Comparison of ENCODE assay signal across 15 mouse cellular contexts in the genomic region with DNA sequence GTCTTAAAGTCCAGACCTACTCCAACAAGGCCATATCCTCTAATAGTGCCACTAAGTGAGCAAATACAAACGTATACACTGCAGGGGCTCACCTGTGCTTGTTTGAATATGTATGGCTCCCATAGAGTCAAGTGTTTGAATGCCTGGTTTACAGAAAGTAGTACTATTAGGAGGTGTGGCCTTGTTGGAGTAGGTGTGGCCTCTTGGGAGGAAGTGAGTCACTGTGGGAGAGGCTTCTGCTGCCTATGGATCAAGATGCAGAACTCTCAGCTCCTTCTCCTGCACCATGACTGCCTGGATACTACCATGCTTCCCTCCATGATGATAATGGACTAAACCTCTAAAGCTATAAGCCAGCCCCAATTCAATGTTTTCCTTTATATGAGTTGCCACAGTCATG. TPM values are rescaled to one million over a fixed set of nuclear protein-coding genes. Genes with fewer than 3 reads are reported as not detected.
"Had no signal": no experiment of that assay in that cellular context is flagged by ENCODE, and none has a peak within 500 bp of the region (broad histone marks: within the 10 kb centered on the region; RNA-seq: fewer than 3 reads in every experiment).

No protein-coding gene starts in this region.

- H3K36me3 ChIP-seq: limb, embryonic 12.5 days; liver, embryonic 15.5 days; midbrain, embryonic 13.5 days had no signal

- H3K4me2 ChIP-seq: limb, embryonic 12.5 days; liver, embryonic 15.5 days; midbrain, embryonic 13.5 days had no signal

- H3K9ac ChIP-seq: limb, embryonic 12.5 days; liver, embryonic 15.5 days; midbrain, embryonic 13.5 days had no signal

- DNase-seq: kidney, adult 2 months; kidney, postnatal 25 days; liver; lung, adult 2 months; lung, postnatal 10 days; right cerebral cortex, postnatal 14 days; thymus, adult 18-20 months; thymus, postnatal 25 days had no signal

- H3K27me3 ChIP-seq: limb, embryonic 12.5 days; liver, embryonic 15.5 days; midbrain, embryonic 13.5 days had no signal

- H3K27ac ChIP-seq: limb, embryonic 12.5 days; liver, embryonic 15.5 days; macrophage; midbrain, embryonic 13.5 days had no signal

- H3K9me3 ChIP-seq: limb, embryonic 12.5 days; liver, embryonic 15.5 days; midbrain, embryonic 13.5 days had no signal

- H3K4me3 ChIP-seq: limb, embryonic 12.5 days; liver, embryonic 15.5 days; midbrain, embryonic 13.5 days had no signal

- ATAC-seq: intestine, embryonic 16.5 days; midbrain, embryonic 13.5 days had no signal

- H3K4me1 ChIP-seq: limb, embryonic 12.5 days; midbrain, embryonic 13.5 days had no signal

RNA-seq across cellular contexts. Expression of a gene that starts 54.3 kb away (rescaled TPM):
- polyA plus RNA-seq: limb, embryonic 12.5 days; liver, embryonic 15.5 days; macrophage; midbrain, embryonic 13.5 days; midbrain, postnatal 0 days; neural tube, embryonic 14.5 days had no signal
